Mouse (Mus musculus) heart, postnatal 14 days (tissue): ENCODE data around the gene Fndc3c1. TPM values are rescaled to one million over a fixed set of nuclear protein-coding genes. Genes with fewer than 3 reads are reported as not detected.
A peak's percentile ranks its signal among the peaks of the same experiment; 100 is the strongest.
"Not testable (repeated sequence)": the region's sequence is repeated elsewhere in the genome, so short reads cannot be mapped to it uniquely, and the experiment has no call there.

ENCODE experiments used
- DNase-seq, 2 experiments: peaks; one replicate each; pipeline ENCODE4 v3.0.0; 2021 to 2022
- intact Hi-C: fragments of 180-260 bp; cut with DNase I; formaldehyde crosslinking; loops from one replicate; pipeline ENCODE4 v1.15.1; 2025
- long read RNA-seq, 2 experiments: library from polyadenylated mRNA; stranded (forward); transcript quantifications; one replicate each; pipeline ENCODE4 v2.0.0; 2021
- microRNA-seq, 2 experiments: library from miRNA; unstranded; fragments of <30 nt; microRNA quantifications; one replicate each; pipeline ENCODE4 v1.2.0; 2021 to 2022
- total RNA-seq, 2 experiments: library from RNA; stranded (reverse); gene quantifications; 2 replicates each; pipeline ENCODE4 v1.2.3; 2021

Fndc3c1 gene
- under 1 TPM in 1 of 2 experiments, not detected in 1; 0.10 TPM for total RNA-seq
- long read RNA-seq, experiment 1: 0 reads
- long read RNA-seq, experiment 2: 0 reads

GRCm38 (mm10) chrX:106485101-106485651 lies at the start of gene Fndc3c1:
Gene Fndc3c1 (minus strand): TSS chrX:106485401.
- peak in 1 of 2 experiments; percentile 7 for DNase-seq
- intact Hi-C loops: loop anchor here (10.0 kb wide), 1 partner anchor 280 kb away; no protein-coding TSS in a partner anchor

- no peak for DNase-seq
- intact Hi-C loops: loop anchor here (10.0 kb wide), 1 partner anchor 278 kb away; no protein-coding TSS in a partner anchor
Measured at GRCm38 (mm10) chrX:106486451-106486850, 1.2 kb upstream of the Fndc3c1 start.

- intact Hi-C loops: loop anchor here (10.0 kb wide), 1 partner anchor 279 kb away; no protein-coding TSS in a partner anchor
- DNase-seq: no peak
Measured at GRCm38 (mm10) chrX:106485671-106486070, 470 bp upstream of the Fndc3c1 start.

GRCm38 (mm10) chrX:106479891-106480290 lies 5.3 kb downstream of the Fndc3c1 start:
- not testable (repeated sequence) for DNase-seq
- intact Hi-C loops: loop anchor here (10.0 kb wide), 1 partner anchor 285 kb away; no protein-coding TSS in a partner anchor

- intact Hi-C loops: no loop called here
- no peak for DNase-seq
Measured at GRCm38 (mm10) chrX:106385304-106385703, 99.9 kb downstream of the Fndc3c1 start.

DNA sequence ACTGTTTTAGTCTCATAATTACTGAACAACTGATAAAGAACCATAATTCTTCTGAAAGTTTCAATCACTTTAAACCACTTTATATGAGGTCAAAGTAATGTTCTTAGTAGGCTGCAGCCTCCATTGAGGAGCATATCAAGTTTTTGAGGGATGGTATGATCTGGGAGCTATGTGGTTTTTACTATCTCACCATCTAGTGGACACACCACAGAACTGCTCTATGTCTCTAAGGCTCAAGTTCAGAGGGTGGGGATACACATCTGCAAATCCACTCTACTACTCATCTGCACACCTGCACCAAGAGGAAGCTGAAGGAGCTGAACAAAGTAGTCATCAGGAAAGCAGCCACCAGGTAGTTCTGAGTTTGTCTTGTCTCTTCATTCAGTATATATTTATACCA lies 104.6 kb downstream of the Fndc3c1 start:
- DNase-seq: no peak
- intact Hi-C loops: no loop called here

Small RNA genes within 50 kb of the gene (microRNA-seq; reads per million reads assigned to microRNA genes)
- 0 reads per million in 2 experiments for gene Gm27428

Other genes starting within 250 kb of the Fndc3c1 start
- not detected for gene Fnd3c2, start 230.0 kb downstream of the Fndc3c1 start, total RNA-seq
- not detected for gene Gm5127, start 97.8 kb upstream of the Fndc3c1 start, total RNA-seq
- gene Cysltr1, start 118.3 kb upstream of the Fndc3c1 start, total RNA-seq: 1 to 10 TPM; 1.8 to 3.4 TPM